Mouse (Mus musculus) urinary bladder, postnatal 25 days (tissue): Measurements from ENCODE around the gene Platr17.
"Not testable (repeated sequence)": the region's sequence is repeated elsewhere in the genome, so short reads cannot be mapped to it uniquely, and the experiment has no call there.

Experiments
- DNase-seq: peaks from one replicate; pipeline ENCODE4 v3.0.0; 2022; ENCODE audit warnings: low spot score

The Platr17 gene

GRCm38 (mm10) chr17:33902491-33902890 lies 2.4 kb upstream of the Platr17 start:
- no peak for DNase-seq

GRCm38 (mm10) chr17:33903911-33904651 lies 854 bp upstream of the Platr17 start:
- not testable (repeated sequence) for DNase-seq

GRCm38 (mm10) chr17:33908331-33909076 lies 3.6 kb downstream of the Platr17 start:
- peak; percentile 45 for DNase-seq

- peak; percentile 98 for DNase-seq
Measured at GRCm38 (mm10) chr17:33909077-33909868, 4.3 kb downstream of the Platr17 start, which contains the start of gene Daxx. Daxx (plus strand) TSS chr17:33909414.

GRCm38 (mm10) chr17:33909869-33910250 lies 4.9 kb downstream of the Platr17 start:
- DNase-seq: no peak

GRCm38 (mm10) chr17:33910346-33911051 lies 5.6 kb downstream of the Platr17 start:
- DNase-seq: no peak

- no peak for DNase-seq
Measured at GRCm38 (mm10) chr17:33911052-33911812, 6.3 kb downstream of the Platr17 start.

- DNase-seq: no peak
Measured at GRCm38 (mm10) chr17:33911813-33912414, 7.0 kb downstream of the Platr17 start.

GRCm38 (mm10) chr17:33913264-33913663 lies 8.3 kb downstream of the Platr17 start:
- no peak for DNase-seq

- no peak for DNase-seq
Measured at GRCm38 (mm10) chr17:33913905-33914304, 9.0 kb downstream of the Platr17 start.

- no peak for DNase-seq
Measured at GRCm38 (mm10) chr17:33914969-33915391, 10.0 kb downstream of the Platr17 start.

- peak; percentile 87 for DNase-seq
Measured at GRCm38 (mm10) chr17:33915671-33916250, 10.8 kb downstream of the Platr17 start, which contains the start of the genes Tapbp and Zbtb22. Tapbp (plus strand) TSS chr17:33915899. Zbtb22 (plus strand) TSS chr17:33915904.

GRCm38 (mm10) chr17:33916294-33916693 lies 11.4 kb downstream of the Platr17 start:
- DNase-seq: no peak

- no peak for DNase-seq
Measured at GRCm38 (mm10) chr17:33916847-33917655, 12.1 kb downstream of the Platr17 start.

- no peak for DNase-seq
Measured at GRCm38 (mm10) chr17:33917656-33918292, 12.8 kb downstream of the Platr17 start.

- peak; percentile 44 for DNase-seq
Measured at GRCm38 (mm10) chr17:33918293-33919203, 13.6 kb downstream of the Platr17 start.
